Mouse (Mus musculus): ENCODE data around the gene Mcm2. TPM values are rescaled to one million over a fixed set of nuclear protein-coding genes. Genes with fewer than 3 reads are reported as not detected.

Gene Mcm2
- polyA plus RNA-seq, 1 experiment from 2014 or later = 101 TPM

GRCm38 (mm10) chr6:88849270-88849669, 49.3 kb downstream of the Mcm2 start:
- 51% methylated on average over 4 of the region's 4 CpGs for WGBS

GRCm38 (mm10) chr6:88847571-88847970, 51.0 kb downstream of the Mcm2 start:
- WGBS = 48% methylated on average over 2 of the region's 2 CpGs
- H3K27ac ChIP-seq (ENCODE audit: low read length) = no peak overlapping the region
- H3K9ac ChIP-seq (ENCODE audit: low read depth, low read length) = no peak overlapping the region
- H3K27me3 ChIP-seq (replicated peaks; ENCODE audit: control insufficient read depth, insufficient read depth, low read length) = no peaks in the 10 kb centered on the region
- no peak overlapping the region for H3K4me3 ChIP-seq (ENCODE audit: low read length)
- no peak for ATAC-seq
- no peak overlapping the region for H3K4me2 ChIP-seq (ENCODE audit: low read depth, low read length)
- no peaks in the 10 kb centered on the region for H3K36me3 ChIP-seq (ENCODE audit: control insufficient read depth, insufficient read depth, low read length)
- H3K9me3 ChIP-seq (ENCODE audit: control insufficient read depth, low read length) = no peaks in the 10 kb centered on the region
- peaks cover 6% of the 10 kb centered on the region; the same call in 1 of the 2 replicates for H3K4me1 ChIP-seq (ENCODE audit: control insufficient read depth, insufficient read depth, low read length)

More at GRCm38 (mm10) chr6:88849270-88849669, 49.3 kb downstream of the Mcm2 start:
- H3K4me2 ChIP-seq (ENCODE audit: low read depth, low read length) = no peak overlapping the region
- no peak overlapping the region for H3K27ac ChIP-seq (ENCODE audit: low read length)
- no peak overlapping the region for H3K4me3 ChIP-seq (ENCODE audit: low read length)
- H3K9me3 ChIP-seq (ENCODE audit: control insufficient read depth, low read length) = no peaks in the 10 kb centered on the region
- no peaks in the 10 kb centered on the region for H3K36me3 ChIP-seq (ENCODE audit: control insufficient read depth, insufficient read depth, low read length)
- H3K27me3 ChIP-seq (replicated peaks; ENCODE audit: control insufficient read depth, insufficient read depth, low read length) = no peaks in the 10 kb centered on the region
- peak; percentile 21; the same call in 1 of the 2 replicates for ATAC-seq
- no peaks in the 10 kb centered on the region for H3K4me1 ChIP-seq (ENCODE audit: control insufficient read depth, insufficient read depth, low read length)
- H3K9ac ChIP-seq (ENCODE audit: low read depth, low read length) = no peak overlapping the region

GRCm38 (mm10) chr6:88844901-88845565, 53.5 kb downstream of the Mcm2 start:
- no peak for ATAC-seq
- Histone ChIP-seq H3K4me1 (ENCODE audit: control insufficient read depth, insufficient read depth, low read length) (peaks cover 15% of the 10 kb centered on the region), H3K27me3 (replicated peaks; ENCODE audit: control insufficient read depth, insufficient read depth, low read length) (no peaks in the 10 kb centered on the region), H3K9ac (ENCODE audit: low read depth, low read length) (no peak overlapping the region), H3K4me3 (ENCODE audit: low read length) (no peak overlapping the region), H3K4me2 (ENCODE audit: low read depth, low read length) (no peak overlapping the region), H3K9me3 (ENCODE audit: control insufficient read depth, low read length) (no peaks in the 10 kb centered on the region), H3K27ac (ENCODE audit: low read length) (no peak overlapping the region), H3K36me3 (ENCODE audit: control insufficient read depth, insufficient read depth, low read length) (no peaks in the 10 kb centered on the region)
- 88% methylated on average over 7 of the region's 7 CpGs for WGBS

GRCm38 (mm10) chr6:88843781-88844725, 54.5 kb downstream of the Mcm2 start:
- WGBS = 77% methylated on average over 9 of the region's 9 CpGs
- Histone ChIP-seq H3K4me1 (ENCODE audit: control insufficient read depth, insufficient read depth, low read length) (peaks cover 15% of the 10 kb centered on the region), H3K4me2 (ENCODE audit: low read depth, low read length) (no peak overlapping the region), H3K36me3 (ENCODE audit: control insufficient read depth, insufficient read depth, low read length) (no peaks in the 10 kb centered on the region), H3K9ac (ENCODE audit: low read depth, low read length) (no peak overlapping the region), H3K4me3 (ENCODE audit: low read length) (no peak overlapping the region), H3K27ac (ENCODE audit: low read length) (no peak overlapping the region), H3K9me3 (ENCODE audit: control insufficient read depth, low read length) (no peaks in the 10 kb centered on the region), H3K27me3 (replicated peaks; ENCODE audit: control insufficient read depth, insufficient read depth, low read length) (no peaks in the 10 kb centered on the region)
- ATAC-seq = no peak

- H3K4me3 ChIP-seq (ENCODE audit: low read length) = peak overlapping the region; percentile 79
- peak overlapping the region; percentile 86 for H3K4me2 ChIP-seq (ENCODE audit: low read depth, low read length)
- H3K27me3 ChIP-seq (replicated peaks; ENCODE audit: control insufficient read depth, insufficient read depth, low read length) = no peaks in the 10 kb centered on the region
- ATAC-seq = no peak
- peak overlapping the region; percentile 86 for H3K9ac ChIP-seq (ENCODE audit: low read depth, low read length)
- 75% methylated on average over 7 of the region's 7 CpGs for WGBS
- H3K27ac ChIP-seq (ENCODE audit: low read length) = no peak overlapping the region
- H3K36me3 ChIP-seq (ENCODE audit: control insufficient read depth, insufficient read depth, low read length) = peaks cover 5% of the 10 kb centered on the region; the same call in 1 of the 2 replicates
- H3K4me1 ChIP-seq (ENCODE audit: control insufficient read depth, insufficient read depth, low read length) = peaks cover 15% of the 10 kb centered on the region
- no peaks in the 10 kb centered on the region for H3K9me3 ChIP-seq (ENCODE audit: control insufficient read depth, low read length)
Measured at GRCm38 (mm10) chr6:88843241-88843640, 55.3 kb downstream of the Mcm2 start.

GRCm38 (mm10) chr6:88842731-88843151, 55.8 kb downstream of the Mcm2 start:
- ATAC-seq = peak; percentile 5; the same call in 1 of the 2 replicates
- WGBS = 1% methylated on average over 32 of the region's 32 CpGs

GRCm38 (mm10) chr6:88841781-88842689, 56.5 kb downstream of the Mcm2 start, which contains the start of gene Abtb1:
Gene Abtb1, minus strand, starts transcription at chr6:88841984.
- H3K36me3 ChIP-seq (ENCODE audit: control insufficient read depth, insufficient read depth, low read length) = peaks cover 5% of the 10 kb centered on the region; the same call in 1 of the 2 replicates
- ATAC-seq = peak; percentile 97
- H3K4me2 ChIP-seq (ENCODE audit: low read depth, low read length) = peak within 1 kb of the TSS; percentile 86
- H3K4me3 ChIP-seq (ENCODE audit: low read length) = peak within 1 kb of the TSS; percentile 79
- H3K4me1 ChIP-seq (ENCODE audit: control insufficient read depth, insufficient read depth, low read length) = peaks cover 15% of the 10 kb centered on the region
- peak within 1 kb of the TSS; percentile 80 for H3K27ac ChIP-seq (ENCODE audit: low read length)
- H3K9ac ChIP-seq (ENCODE audit: low read depth, low read length) = peak within 1 kb of the TSS; percentile 91
- no peaks in the 10 kb centered on the region for H3K27me3 ChIP-seq (replicated peaks; ENCODE audit: control insufficient read depth, insufficient read depth, low read length)
- no peaks in the 10 kb centered on the region for H3K9me3 ChIP-seq (ENCODE audit: control insufficient read depth, low read length)
- WGBS = under 1% methylated on average over 72 of the region's 72 CpGs

More at GRCm38 (mm10) chr6:88842731-88843151, 55.8 kb downstream of the Mcm2 start:
- peak overlapping the region; percentile 86 for H3K4me2 ChIP-seq (ENCODE audit: low read depth, low read length)
- peak overlapping the region; percentile 75 for H3K27ac ChIP-seq (ENCODE audit: low read length)
- H3K9me3 ChIP-seq (ENCODE audit: control insufficient read depth, low read length) = no peaks in the 10 kb centered on the region
- peak overlapping the region; percentile 79 for H3K4me3 ChIP-seq (ENCODE audit: low read length)
- H3K4me1 ChIP-seq (ENCODE audit: control insufficient read depth, insufficient read depth, low read length) = peaks cover 15% of the 10 kb centered on the region
- H3K36me3 ChIP-seq (ENCODE audit: control insufficient read depth, insufficient read depth, low read length) = peaks cover 5% of the 10 kb centered on the region; the same call in 1 of the 2 replicates
- peak overlapping the region; percentile 86 for H3K9ac ChIP-seq (ENCODE audit: low read depth, low read length)
- no peaks in the 10 kb centered on the region for H3K27me3 ChIP-seq (replicated peaks; ENCODE audit: control insufficient read depth, insufficient read depth, low read length)

- peak overlapping the region; percentile 79 for H3K4me3 ChIP-seq (ENCODE audit: low read length)
- no peaks in the 10 kb centered on the region for H3K9me3 ChIP-seq (ENCODE audit: control insufficient read depth, low read length)
- WGBS = 0% methylated on average over 22 of the region's 22 CpGs
- H3K27me3 ChIP-seq (replicated peaks; ENCODE audit: control insufficient read depth, insufficient read depth, low read length) = no peaks in the 10 kb centered on the region
- peak overlapping the region; percentile 91 for H3K9ac ChIP-seq (ENCODE audit: low read depth, low read length)
- peak overlapping the region; percentile 77 for H3K4me2 ChIP-seq (ENCODE audit: low read depth, low read length)
- H3K4me1 ChIP-seq (ENCODE audit: control insufficient read depth, insufficient read depth, low read length) = peaks cover 15% of the 10 kb centered on the region
- H3K27ac ChIP-seq (ENCODE audit: low read length) = peak overlapping the region; percentile 80
- H3K36me3 ChIP-seq (ENCODE audit: control insufficient read depth, insufficient read depth, low read length) = peaks cover 5% of the 10 kb centered on the region; the same call in 1 of the 2 replicates
- ATAC-seq = peak; percentile 33
Measured at GRCm38 (mm10) chr6:88841514-88841780, 57.1 kb downstream of the Mcm2 start.

All from intestine, embryonic 16.5 days (tissue).